Mouse (Mus musculus): ENCODE measurements around the gene Map1lc3a.

Map1lc3a gene

GRCm38 (mm10) chr2:155276195-155276594 is at the start of gene Map1lc3a:
Map1lc3a (plus strand) TSS chr2:155276297.
- peak; percentile 97 for DNase-seq (ENCODE audit: low read depth, low spot score)

- DNase-seq (ENCODE audit: low read depth, low spot score) = no peak
Measured at GRCm38 (mm10) chr2:155235746-155236361, 40.2 kb upstream of the Map1lc3a start.

DNA sequence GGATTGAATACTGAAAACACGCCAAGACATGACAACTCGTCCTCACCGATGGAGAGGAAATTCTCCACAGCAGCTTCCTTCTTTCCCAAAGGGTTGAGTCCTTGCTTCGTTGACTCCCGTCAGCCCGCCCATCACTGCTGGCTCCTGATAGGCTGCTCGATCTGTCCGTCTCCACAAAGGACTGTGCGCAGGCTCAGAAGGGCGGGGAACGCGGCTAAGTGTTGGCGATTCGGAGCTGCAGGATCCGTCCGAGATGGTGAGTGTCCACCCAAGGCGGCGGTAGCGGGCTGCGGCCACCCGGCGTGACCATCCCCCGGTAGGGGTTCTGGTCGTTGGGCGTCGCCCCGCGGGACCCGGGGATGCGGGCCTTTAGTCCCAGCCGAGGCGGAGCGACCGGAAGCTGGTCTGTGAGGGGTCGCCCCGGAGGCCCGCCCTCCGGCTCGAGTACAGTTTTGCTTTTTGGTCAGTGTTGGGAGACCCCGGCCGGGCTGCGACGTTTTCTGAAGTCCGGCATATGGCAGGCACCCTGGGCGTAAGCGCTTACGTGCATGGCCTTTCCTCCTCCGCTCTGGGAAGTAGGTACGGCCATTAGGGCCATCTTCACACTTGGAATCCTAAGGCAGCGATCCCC is 39.6 kb upstream of the Map1lc3a start, which contains the start of gene Dynlrb1:
Gene Dynlrb1, plus strand, starts transcription at position 172 of the 631 bp plus-strand sequence.
- DNase-seq (ENCODE audit: low read depth, low spot score) = peak; percentile 95

GRCm38 (mm10) chr2:155237276-155237675 is 38.8 kb upstream of the Map1lc3a start:
- DNase-seq (ENCODE audit: low read depth, low spot score) = no peak

DNA sequence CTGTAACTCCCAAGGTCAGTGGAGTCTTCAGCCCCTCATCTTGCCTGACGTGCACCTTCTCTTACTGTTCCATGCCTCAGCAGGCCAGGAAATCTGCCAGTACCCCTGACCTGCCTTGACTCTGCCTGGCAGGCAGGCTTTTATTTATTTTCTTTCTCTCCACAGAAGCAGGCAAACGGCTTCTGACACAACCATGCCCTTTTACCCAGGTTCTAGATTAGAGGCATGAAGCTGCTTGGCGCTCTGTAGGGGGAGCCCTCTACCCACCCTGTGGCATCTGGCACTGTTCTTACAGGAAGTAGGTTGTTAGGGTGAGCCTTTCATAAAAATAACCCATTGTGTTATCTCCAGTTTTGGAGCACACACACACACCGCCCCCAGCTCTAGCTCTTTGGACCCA is 35.2 kb upstream of the Map1lc3a start:
- DNase-seq (ENCODE audit: low read depth, low spot score) = no peak

- no peak for DNase-seq (ENCODE audit: low read depth, low spot score)
Measured at GRCm38 (mm10) chr2:155242296-155242855, 33.7 kb upstream of the Map1lc3a start.

GRCm38 (mm10) chr2:155246231-155246630 is 29.9 kb upstream of the Map1lc3a start:
- no peak for DNase-seq (ENCODE audit: low read depth, low spot score)

GRCm38 (mm10) chr2:155248206-155248605 is 27.9 kb upstream of the Map1lc3a start:
- no peak for DNase-seq (ENCODE audit: low read depth, low spot score)

DNA sequence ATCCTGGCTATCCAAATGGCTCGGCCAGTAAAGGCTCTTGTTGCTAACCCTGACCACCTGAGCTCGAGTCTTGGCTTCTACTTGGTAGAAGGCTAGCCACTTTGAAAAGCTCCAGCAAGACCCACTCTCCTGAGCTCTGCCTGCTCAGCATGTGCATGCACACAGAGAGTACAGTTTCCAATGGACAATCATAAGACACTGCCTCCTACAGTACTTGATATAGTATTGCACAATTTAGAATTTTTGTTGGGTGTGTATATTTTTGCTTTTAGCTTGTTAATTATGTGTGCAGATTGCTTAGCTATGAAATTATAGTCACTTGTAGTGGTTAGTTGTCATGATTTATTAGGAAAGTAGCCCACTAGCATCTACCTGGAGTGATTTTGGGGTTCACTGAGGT is 27.4 kb upstream of the Map1lc3a start:
- DNase-seq (ENCODE audit: low read depth, low spot score) = no peak

GRCm38 (mm10) chr2:155249588-155249987 is 26.5 kb upstream of the Map1lc3a start:
- DNase-seq (ENCODE audit: low read depth, low spot score) = no peak

GRCm38 (mm10) chr2:155265526-155265925 is 10.6 kb upstream of the Map1lc3a start:
- no peak for DNase-seq (ENCODE audit: low read depth, low spot score)

DNA sequence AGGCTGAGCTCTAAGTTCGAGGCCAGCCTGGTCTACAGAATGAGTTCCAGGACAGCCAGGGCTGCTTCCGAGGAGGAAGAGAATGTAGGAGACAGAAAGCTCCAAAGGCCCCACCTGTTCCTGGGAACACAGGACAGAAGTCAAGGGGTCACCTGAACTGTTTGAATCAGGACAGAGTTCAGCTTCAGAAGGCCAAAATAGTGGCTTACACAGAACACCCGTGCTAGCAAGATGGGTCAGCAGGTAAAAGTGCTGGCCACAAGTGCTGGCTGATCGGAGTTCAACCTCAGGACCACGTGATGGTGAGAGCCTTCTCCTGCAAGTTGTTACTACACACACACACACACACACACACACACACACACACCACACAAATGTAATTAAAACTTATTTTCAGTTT is 9.2 kb upstream of the Map1lc3a start:
- DNase-seq (ENCODE audit: low read depth, low spot score) = no peak

- DNase-seq (ENCODE audit: low read depth, low spot score) = no peak
Measured at GRCm38 (mm10) chr2:155271957-155272356, 4.1 kb upstream of the Map1lc3a start.

DNA sequence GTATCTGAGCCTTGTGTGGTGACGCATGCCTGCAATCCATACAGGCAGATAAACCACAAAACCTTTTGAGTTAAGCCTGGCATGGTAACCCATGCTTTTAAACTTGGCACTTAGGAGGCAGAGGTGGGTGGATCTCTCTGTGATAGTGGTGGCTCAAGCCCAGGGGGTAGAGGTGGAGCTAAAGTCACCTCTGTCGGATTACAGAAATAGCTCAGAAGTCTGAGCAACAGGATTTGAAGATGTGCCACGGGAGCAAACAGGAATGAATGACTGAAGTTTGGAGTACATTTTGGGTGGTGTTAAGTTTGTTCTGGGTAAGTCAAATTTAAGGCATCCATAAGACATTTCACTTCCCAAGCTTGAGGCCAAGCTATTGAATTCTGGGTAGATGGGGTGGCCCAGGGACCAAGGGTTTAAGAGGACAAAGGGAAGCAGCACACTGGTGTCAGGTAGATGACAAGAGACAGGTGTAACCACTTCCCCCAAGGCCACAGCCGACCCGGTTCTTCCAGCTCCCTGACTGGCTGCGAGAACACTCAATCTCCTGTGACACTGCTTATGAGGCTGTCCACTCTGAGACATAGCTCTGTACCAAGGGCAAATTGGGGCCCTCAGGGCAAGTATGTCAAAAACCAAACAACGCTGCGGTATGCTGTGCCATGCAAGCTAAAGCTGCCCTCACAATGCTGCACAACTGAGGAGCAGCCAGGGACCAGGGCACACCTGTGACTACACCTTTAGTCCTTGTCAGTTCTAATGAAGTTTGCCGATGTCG is 3.5 kb upstream of the Map1lc3a start:
- no peak for DNase-seq (ENCODE audit: low read depth, low spot score)

DNA sequence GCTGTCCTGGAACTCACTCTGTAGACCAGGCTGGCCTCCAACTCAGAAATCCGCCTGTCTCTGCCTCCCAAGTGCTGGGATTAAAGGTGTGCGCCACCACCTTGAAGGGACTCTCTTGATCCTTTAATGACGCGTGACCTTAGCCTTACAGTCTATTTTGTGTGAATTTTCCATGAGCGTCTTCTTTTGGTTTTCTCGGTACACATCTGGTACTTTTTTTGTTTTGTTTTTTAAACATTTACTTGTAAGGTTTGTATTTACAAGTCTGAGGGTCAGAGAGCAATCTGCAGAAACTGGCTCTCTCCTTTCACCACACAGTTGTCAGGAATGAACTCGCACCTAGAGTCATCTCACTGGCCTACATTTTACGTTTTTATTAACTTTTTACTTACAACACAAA is 2.5 kb upstream of the Map1lc3a start:
- no peak for DNase-seq (ENCODE audit: low read depth, low spot score)

DNA sequence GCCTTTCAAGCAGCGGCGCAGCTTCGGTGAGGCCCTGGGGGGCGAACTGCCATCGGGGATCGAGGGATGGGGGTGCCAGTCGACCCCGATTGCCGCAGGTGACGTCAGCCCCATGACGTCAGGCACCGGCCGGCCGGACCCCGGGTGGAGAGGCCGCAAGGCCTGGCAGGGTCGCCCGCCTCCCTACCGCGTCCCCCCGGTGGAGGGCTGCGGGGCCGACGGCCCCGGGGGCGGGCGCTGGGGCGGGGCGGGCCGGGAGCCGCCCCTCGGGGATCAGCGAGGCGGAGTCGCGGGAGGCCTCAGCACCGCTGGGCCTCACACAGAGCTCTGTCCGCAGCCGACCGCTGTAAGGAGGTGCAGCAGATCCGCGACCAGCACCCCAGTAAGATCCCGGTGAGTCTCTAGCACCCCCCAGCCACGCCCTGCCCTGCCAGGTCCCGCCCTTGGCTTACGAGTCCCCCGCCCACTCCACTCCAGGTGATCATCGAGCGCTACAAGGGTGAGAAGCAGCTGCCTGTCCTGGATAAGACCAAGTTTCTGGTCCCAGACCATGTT is 601 bp downstream of the Map1lc3a start:
- DNase-seq (ENCODE audit: low read depth, low spot score) = peak; percentile 47

- no peak for DNase-seq (ENCODE audit: low read depth, low spot score)
Measured at GRCm38 (mm10) chr2:155277721-155278120, 1.6 kb downstream of the Map1lc3a start.

DNA sequence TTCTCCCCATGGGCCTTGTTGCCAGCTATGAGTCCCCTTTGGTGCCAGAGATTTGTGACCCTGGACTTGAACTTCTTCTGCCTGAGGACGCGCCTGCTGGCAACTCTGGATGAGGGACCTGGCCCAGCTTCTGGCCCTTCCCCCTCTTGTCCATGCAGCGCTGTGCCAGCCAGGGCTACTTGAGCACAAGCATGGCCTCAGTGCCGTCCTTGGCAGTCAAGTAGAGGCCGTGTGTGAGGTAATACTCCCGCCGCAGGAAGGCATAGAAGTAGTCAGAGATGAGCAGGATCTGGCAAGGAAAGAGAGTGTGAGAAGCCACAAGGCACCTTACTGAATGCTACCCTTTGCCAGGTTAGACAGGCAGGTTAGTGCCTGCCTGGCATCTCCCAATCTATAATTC is 2.3 kb downstream of the Map1lc3a start:
- DNase-seq (ENCODE audit: low read depth, low spot score) = no peak

DNA sequence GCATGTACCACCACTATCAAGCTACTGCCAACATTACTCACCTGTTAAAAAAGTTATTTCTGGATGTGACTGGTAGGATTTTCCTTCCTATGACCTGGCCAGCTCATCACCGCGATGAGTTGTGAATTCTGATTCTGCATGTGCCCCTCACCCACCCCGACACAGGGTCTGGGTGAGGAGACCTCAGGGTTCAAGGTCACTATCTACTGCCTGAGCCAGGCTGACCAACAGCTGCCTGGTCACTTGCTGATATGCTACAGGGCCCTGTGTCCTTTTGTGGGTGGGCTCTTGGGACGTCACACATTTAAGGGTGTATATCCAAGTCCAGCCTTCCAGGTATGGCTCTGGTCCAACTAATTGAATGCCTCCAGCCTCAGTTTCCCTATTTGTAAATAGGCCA is 3.1 kb downstream of the Map1lc3a start:
- DNase-seq (ENCODE audit: low read depth, low spot score) = no peak

- DNase-seq (ENCODE audit: low read depth, low spot score) = no peak
Measured at GRCm38 (mm10) chr2:155280116-155280515, 4.0 kb downstream of the Map1lc3a start.

- no peak for DNase-seq (ENCODE audit: low read depth, low spot score)
Measured at GRCm38 (mm10) chr2:155283793-155284192, 7.7 kb downstream of the Map1lc3a start.

- no peak for DNase-seq (ENCODE audit: low read depth, low spot score)
Measured at GRCm38 (mm10) chr2:155284647-155285046, 8.6 kb downstream of the Map1lc3a start.

All from embryo, embryonic 11.5 days (tissue).